Mouse (Mus musculus): ENCODE measurements around the gene Fam187b.
A peak's percentile ranks its signal among the peaks of the same experiment; 100 is the strongest.
"Not testable (repeated sequence)": the region's sequence is repeated elsewhere in the genome, so short reads cannot be mapped to it uniquely, and the experiment has no call there.

Gene Fam187b

GRCm38 (mm10) chr7:30973501-30974289 lies at the start of gene Fam187b:
Gene Fam187b, plus strand, starts transcription at chr7:30973790.
- DNase-seq: peak; percentile 73

DNA sequence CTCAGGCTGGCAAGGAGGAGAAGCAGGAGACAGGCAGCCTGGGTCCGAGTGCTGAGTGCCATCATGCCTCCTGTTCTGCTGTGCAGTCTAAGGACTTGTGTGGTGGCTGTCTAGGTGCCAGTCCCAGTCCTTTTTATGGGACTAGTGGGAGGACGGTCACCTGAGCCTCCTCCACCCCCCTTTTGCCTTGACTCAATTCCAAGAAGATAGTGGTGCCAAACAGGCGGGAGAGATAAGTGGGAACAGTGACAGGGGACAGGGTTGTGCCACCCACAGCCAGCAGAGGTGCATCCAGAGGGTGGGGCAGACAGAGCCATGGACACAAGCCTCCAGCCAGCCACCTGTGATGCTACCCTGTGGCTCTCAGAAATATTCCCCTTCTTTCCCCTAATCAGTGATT lies 49.5 kb upstream of the Fam187b start:
- no peak for DNase-seq

- not testable (repeated sequence) for DNase-seq
Measured at GRCm38 (mm10) chr7:30924581-30924980, 49.0 kb upstream of the Fam187b start, which contains the start of gene Hamp2. Gene Hamp2, minus strand, starts transcription at chr7:30924681.

- not testable (repeated sequence) for DNase-seq
Measured at GRCm38 (mm10) chr7:30935422-30936099, 38.0 kb upstream of the Fam187b start.

DNA sequence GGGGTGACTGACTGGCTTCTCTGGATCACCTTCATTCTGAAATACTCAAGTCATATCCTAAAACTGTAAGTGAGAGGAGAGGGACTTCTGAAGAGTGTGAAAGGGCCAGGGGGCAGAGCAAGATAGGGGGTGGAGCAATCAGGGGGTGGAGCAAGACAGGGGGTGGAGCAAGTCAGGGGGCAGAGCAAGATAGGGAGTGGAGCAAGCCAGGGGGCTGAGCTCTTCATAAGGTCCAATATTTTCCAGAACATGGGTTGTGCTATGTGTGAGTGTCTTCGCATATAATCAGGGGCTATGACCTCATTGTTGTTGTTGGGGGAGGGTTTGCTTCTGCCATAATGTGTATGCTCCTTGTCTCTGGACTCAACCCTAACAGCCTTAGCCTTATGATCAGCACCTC lies 33.5 kb upstream of the Fam187b start:
- DNase-seq: not testable (repeated sequence)

DNA sequence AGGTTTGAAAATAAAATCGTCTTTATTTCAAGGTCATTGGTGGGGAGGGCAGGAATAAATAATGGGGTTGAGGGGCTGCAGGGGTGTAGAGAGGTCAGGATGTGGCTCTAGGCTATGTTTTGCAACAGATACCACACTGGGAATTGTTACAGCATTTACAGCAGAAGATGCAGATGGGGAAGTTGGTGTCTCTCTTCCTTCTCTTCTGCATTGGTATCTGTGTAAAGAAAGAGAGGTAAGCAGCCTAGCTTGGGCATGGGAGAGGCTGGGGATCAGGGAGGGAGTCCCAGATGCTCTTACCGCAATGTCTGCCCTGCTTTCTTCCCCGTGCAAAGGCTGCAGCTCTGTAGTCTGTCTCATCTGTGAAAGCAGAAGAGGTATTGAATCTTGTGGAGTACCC lies 31.2 kb upstream of the Fam187b start:
- not testable (repeated sequence) for DNase-seq

DNA sequence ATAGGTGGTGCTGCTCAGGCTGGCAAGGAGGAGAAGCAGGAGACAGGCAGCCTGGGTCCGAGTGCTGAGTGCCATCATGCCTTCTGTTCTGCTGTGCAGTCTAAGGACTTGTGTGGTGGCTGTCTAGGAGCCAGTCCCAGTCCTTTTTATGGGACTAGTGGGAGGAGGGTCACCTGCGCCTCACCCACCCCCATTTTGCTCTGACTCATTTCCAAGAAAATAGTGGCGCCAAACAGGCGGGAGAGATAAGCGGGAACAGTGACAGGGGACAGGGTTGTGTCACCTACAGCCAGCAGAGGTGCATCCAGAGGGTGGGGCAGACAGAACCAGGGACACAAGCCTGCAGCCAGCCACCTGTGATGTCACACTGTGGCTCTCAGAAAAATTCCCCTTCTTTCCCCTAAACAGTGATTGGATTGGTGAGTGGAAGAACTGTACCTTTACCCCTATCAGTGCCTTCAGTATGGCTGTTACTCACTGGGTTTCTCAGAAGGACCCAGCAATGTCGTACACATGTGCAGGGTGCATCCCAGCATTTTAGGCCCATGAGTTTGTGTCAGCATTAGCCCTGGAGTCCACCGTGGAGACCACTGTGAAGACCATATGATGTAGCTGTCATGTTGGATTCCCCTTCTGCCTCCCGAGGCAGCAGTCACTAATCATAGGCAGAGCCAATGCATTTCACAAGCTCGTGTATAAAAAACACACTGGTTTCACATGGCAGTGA lies 29.5 kb upstream of the Fam187b start, which contains the start of gene Hamp:
TSS of gene Hamp (minus strand) at position 124 of the 727 bp plus-strand sequence.
- no peak for DNase-seq

DNA sequence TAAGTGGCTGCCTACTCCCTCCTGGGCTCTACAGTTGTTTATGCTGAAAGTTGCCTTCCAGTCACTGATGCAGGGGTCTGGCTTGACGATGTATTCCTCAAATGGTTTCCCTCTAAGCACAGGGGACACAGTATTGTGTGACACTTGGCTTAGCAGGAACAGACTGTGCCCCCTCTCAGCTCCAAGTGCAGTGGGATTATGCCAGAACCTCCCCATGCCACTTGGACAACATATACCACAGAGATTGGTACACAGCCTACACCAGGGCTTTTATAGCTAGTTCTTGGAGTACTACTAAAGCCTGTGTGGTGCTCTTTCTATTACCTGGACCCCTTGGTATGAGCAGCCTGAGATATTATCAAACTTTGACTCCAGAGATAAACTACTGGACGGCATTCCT lies 28.9 kb upstream of the Fam187b start:
- DNase-seq: not testable (repeated sequence)

DNA sequence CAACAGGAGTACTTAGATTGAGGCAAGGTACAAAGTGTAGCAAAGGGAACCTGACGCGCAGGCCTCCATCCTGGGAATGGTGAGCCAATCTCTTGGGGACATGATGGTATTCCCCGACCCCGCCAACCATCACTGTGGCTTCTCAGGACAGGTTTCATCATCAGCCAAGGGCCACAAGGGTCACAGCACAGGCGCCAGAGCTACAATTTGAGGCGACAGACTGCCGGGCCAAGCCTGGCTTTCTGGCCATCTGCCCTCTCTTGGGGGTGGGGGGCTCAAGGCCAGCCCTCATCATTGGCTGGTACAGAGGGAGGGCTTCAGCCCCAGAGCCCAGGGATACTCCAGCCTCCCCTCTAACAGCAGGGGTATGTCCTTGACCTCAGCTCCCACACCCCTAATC lies 28.1 kb upstream of the Fam187b start:
- not testable (repeated sequence) for DNase-seq

DNA sequence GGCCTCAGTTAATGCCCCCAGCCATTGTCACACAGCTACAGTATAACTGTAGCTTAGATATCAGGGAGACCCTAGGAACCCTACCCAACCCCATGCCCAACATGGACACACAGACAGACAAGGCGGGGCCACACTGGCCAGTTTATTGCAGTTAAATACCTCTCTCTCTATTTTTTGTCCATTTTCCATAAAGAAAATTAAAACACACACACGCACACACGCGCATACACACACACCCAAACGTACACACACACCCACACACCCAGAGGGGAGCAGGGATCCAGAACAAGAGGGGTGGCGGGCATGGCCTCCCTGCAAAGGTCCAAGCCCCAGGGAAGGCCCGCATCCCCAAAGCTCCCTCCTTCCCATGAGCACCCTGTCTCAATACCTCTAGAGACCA lies 27.7 kb upstream of the Fam187b start:
- DNase-seq: no peak

DNA sequence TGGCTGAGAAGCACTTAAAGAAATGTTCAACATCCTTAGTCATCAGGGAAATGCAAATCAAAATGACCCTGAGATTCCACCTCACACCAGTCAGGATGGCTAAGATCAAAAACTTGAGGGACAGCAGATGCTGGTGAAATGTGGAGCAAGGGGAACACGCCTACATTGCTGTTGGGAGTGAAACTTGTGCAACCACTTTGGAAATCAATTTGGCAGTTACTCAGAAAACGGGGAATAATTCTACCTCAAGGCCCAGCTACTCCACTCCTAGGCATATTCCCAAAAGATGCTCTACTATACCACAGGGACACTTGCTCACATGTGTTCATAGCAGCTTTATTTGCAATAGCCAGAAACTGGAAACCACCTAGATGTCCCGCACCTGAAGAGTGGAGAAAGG lies 23.7 kb upstream of the Fam187b start:
- not testable (repeated sequence) for DNase-seq

GRCm38 (mm10) chr7:30952441-30953265 lies 20.9 kb upstream of the Fam187b start:
- no peak for DNase-seq

DNA sequence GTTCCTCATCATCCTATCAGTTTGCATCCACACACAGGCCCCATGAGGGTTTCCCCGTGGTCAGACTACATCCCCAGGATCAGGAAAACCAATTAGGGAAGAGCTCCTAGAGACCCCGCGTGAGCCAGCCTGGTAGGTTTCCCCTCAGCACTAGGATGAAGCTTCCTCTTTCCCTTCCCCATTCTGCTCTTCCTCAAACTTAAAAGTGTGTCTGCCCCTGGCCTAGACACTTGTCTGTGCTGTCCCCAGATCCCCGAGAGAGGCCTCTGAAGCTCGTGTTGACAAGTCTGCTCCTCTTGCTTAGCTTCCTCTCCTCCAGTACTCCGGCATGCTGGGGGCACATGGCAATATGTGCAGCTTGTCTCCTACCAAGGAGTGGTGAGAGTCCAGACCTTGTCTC lies 20.1 kb upstream of the Fam187b start:
- DNase-seq: no peak

DNA sequence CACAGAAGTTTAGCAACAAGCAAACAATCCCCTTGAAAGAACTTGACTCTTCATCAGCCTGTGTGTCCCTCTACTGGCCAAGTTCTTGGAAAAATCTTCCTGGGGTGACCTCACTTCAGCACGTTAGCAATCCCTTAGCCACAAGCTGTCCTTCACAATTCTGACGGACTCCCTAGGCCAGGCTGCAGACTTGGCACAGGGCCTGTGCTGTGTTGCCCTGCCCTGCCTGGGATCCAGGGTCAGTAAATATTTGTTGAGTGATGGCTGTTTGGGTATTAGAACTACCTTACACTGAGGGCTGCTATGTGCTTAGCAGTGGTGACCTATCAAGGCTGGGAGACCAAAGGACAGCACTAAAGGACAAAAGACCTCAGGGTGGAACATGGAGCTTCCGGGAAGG lies 19.6 kb upstream of the Fam187b start:
- no peak for DNase-seq

DNA sequence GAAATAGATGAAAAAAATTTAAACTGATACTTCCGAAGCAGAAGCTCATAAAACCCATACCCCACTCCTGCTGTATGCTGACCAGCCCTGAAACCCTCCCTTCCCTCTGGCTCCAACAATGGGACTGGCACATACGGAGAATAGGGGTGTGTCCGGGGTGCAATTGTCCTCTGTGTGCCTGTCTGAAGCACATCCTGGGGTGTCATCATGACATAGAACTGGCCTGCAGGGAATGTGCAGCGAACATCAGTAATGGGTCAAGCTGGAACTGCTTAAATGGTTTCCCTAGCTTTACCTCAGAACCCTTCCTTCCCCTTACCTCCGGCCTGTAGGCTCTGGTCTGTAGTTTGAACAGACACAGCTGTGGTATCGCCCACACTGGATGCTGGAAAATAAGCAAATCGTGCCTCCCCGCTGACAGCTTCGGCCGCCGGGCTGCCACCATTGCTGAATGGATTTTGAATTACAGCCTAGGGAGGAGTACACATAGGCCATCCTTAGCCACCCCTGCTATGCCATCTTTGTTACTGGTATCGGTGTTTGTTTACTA lies 18.5 kb upstream of the Fam187b start:
- DNase-seq: no peak

- DNase-seq: peak; percentile 92
Measured at GRCm38 (mm10) chr7:30955584-30956356, 17.8 kb upstream of the Fam187b start.

DNA sequence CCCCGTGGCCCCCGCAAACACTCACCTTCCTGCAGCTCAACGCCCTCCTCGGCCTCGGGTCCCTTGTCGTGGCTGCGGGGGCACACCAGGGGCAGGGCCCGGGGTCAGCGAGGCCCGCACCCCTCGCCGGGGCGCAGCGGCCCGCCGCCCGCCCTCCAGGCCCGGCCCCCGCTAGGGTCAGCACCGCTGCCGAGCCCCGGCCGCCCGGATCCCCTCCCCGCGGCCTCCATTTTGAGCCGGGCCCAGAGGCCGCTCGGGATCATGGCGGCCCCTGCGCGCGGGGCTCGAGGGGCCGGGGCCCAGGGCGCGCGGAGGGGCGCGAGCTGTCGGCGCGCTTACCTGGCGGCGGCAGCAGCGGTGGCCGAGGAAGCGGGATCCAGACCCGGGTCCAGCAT lies 17.2 kb upstream of the Fam187b start:
- no peak for DNase-seq

DNA sequence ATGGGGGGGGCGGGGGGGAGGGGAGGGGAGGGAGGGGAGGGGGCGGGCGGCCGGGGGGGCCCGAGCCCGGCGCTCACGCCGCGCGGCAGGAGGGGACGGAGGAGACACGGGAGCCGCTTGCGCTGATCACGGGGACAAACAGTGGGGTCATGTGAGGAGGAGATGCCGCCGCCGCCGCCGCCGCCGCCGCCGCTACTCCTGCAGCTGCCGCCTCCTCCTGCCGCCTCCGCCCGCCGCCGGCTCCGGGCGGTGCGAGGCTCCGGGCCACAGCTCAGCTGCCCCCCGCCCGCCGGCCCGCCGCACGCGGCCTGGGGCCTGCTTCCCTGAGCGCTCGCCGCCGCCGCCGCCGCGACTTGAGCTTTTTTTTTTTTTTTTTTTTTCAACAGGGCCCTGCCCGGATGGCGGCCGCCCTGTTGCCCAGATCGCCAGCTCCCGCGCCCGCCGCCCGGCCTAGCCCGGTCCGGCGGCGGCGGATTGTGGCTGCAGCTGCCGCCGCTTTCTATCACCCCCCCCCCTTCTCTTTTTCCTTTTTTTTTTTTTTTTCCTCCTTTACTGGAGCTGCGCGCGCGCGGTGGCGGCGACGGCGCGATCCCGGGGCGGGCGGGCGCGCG lies 16.7 kb upstream of the Fam187b start, which contains the start of gene Usf2:
TSS of gene Usf2 (minus strand) at position 48 of the 611 bp plus-strand sequence.
- peak; percentile 79 for DNase-seq

GRCm38 (mm10) chr7:30957367-30957783 lies 16.2 kb upstream of the Fam187b start:
- peak; percentile 94 for DNase-seq

GRCm38 (mm10) chr7:30958109-30958865 lies 15.3 kb upstream of the Fam187b start:
- peak; percentile 51 for DNase-seq
